Mouse (Mus musculus) stomach, postnatal 0 days (tissue): ENCODE measurements around the gene Mrnip. TPM values are rescaled to one million over a fixed set of nuclear protein-coding genes. Genes with fewer than 3 reads are reported as not detected.
A peak's percentile ranks its signal among the peaks of the same experiment; 100 is the strongest.

Source experiments
- ATAC-seq: fragments of 200-750 bp; cut with Nextera tagmentation; 2 replicates; pipeline ENCODE4 v1.8.0; 2017; ENCODE audit not compliant: low FRiP score, low TSS enrichment
- DNase-seq: peaks from one replicate; pipeline ENCODE4 v3.0.0-alpha.2; 2016; ENCODE audit warnings: low spot score
- H3K27ac ChIP-seq: fragments of 300-500 bp; sonication (generic); replicated peaks from 2 replicates; pipeline ENCODE4 v1.5.1; 2014; ENCODE audit warnings: mild to moderate bottlenecking, control low read depth
- H3K27me3 ChIP-seq: fragments of 300-500 bp; sonication (generic); 2 replicates; pipeline ENCODE4 v1.6.1; 2014; ENCODE audit warnings: low read length; ENCODE audit not compliant: control insufficient read depth, insufficient read depth
- H3K36me3 ChIP-seq: fragments of 300-500 bp; sonication (generic); 2 replicates; pipeline ENCODE4 v1.6.1; 2014; ENCODE audit warnings: low read length, mixed read lengths; ENCODE audit not compliant: control insufficient read depth, insufficient read depth
- H3K4me1 ChIP-seq: fragments of 300-500 bp; sonication (generic); replicated peaks from 2 replicates; pipeline ENCODE4 v1.6.1; 2014; ENCODE audit warnings: antibody characterized with exemption; ENCODE audit not compliant: control insufficient read depth, insufficient read depth
- H3K4me2 ChIP-seq: fragments of 300-500 bp; sonication (generic); replicated peaks from 2 replicates; pipeline ENCODE4 v1.6.1; 2014; ENCODE audit warnings: low read depth, mild to moderate bottlenecking, control low read depth, moderate library complexity
- H3K4me3 ChIP-seq: fragments of 300-500 bp; sonication (generic); 2 replicates; pipeline ENCODE4 v1.5.1; 2014; ENCODE audit warnings: low read depth, low read length, control low read depth
- H3K9ac ChIP-seq: fragments of 300-500 bp; sonication (generic); 2 replicates; pipeline ENCODE4 v1.6.1; 2014; ENCODE audit warnings: mild to moderate bottlenecking, low read length, control low read depth, mixed read lengths
- H3K9me3 ChIP-seq: fragments of 300-500 bp; sonication (generic); 2 replicates; pipeline ENCODE4 v1.6.1; 2016; ENCODE audit warnings: low read length; ENCODE audit not compliant: control insufficient read depth
- CTCF ChIP-seq: IDR thresholded peaks from 2 replicates; pipeline ENCODE4 v1.5.1; 2016; ENCODE audit warnings: antibody characterized with exemption, low read depth, mild to moderate bottlenecking, moderate library complexity
- EP300 ChIP-seq: optimal IDR thresholded peaks from 2 replicates; pipeline ENCODE3; 2016; ENCODE audit warnings: antibody characterized with exemption
- WGBS: fragments of 180-500 bp; shearing (Covaris S2); extraction: QIAGEN DNeasy Blood & Tissue Kit; methylation state at CpG from one replicate; pipeline ENCODE4 v1.1.7; 2014; 5-methylcytosine and 5-hydroxymethylcytosine counted together
- polyA plus RNA-seq: library from polyadenylated mRNA; unstranded; fragments of >200 nt; fragmentation: Nextera tagmentation; extraction: Ambion mirVana; gene quantifications from 2 replicates; pipeline ENCODE4 v1.2.1, GENCODE M21; 2015

The Mrnip gene
- polyA plus RNA-seq, 1 experiment from 2014 or later, result 6.1 TPM

DNA sequence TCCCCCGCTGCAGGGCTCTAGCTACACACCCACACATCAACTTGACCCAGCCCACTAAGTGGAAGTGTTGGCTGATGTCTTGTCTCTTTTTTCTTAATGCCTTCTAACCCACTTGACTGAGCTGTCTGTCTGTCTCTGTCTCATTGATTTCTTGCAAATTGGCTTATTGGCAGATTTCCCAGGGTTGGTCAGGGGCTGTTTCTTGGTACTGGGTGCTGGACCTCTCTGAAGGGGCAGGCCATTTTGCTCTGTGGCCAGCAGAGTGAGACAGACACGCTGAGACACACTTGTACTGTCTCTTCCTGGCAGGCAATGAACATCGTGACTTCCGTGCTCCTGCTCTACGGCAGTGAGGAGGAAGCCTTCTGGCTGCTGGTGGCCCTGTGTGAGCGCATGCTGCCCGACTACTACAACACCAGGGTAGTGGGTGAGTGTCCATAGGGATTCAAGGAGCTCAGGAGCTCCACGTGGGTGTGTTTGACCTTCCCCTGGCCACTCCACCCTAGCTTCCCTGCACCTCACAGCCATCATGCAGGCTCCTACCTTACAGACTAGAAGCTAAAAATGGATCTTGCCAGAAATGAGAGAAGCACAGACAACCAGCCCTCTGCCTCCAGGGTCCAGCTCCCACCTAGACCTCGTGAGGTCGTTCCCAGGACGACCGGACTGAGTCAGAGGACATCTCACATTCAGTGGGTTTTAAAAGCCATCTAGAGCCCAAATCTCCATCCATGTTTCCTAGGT lies 19.3 kb upstream of the Mrnip start:
- Histone ChIP-seq H3K27ac (no peak overlapping the region), H3K9me3 (no peaks in the 10 kb centered on the region), H3K4me3 (no peak overlapping the region), H3K27me3 (no peaks in the 10 kb centered on the region), H3K4me2 (no peak overlapping the region), H3K36me3 (peaks cover 53% of the 10 kb centered on the region), H3K4me1 (no peaks in the 10 kb centered on the region), H3K9ac (no peak overlapping the region)
- no peak for DNase-seq
- ATAC-seq, result no peak
- 83% methylated on average over 12 of the region's 12 CpGs for WGBS
- peak; percentile 5; the same call in 1 of the 2 replicates for TF ChIP-seq CTCF
- no peak for TF ChIP-seq EP300

DNA sequence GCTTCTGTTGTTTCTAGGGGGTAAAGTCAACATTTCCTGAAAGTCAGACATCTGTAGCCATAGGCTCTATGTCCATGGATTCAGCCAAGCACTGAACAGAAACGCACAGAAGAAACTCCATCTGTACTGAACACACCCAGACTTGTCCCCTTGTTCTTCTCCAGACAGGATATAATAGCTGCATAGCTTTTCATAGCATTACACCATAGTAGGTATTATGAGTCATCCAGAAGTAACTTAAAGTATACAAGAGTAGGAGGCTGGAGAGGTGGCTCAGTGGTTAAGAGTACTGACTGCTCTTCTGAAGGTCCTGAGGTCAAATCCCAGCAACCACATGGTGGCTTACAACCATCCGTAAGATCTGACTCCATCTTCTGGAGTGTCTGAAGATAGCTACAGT lies 18.5 kb upstream of the Mrnip start:
- no peak for DNase-seq
- Histone ChIP-seq H3K27me3 (no peaks in the 10 kb centered on the region), H3K9ac (no peak overlapping the region), H3K27ac (no peak overlapping the region), H3K36me3 (peaks cover 49% of the 10 kb centered on the region), H3K4me2 (no peak overlapping the region), H3K9me3 (no peaks in the 10 kb centered on the region), H3K4me1 (no peaks in the 10 kb centered on the region), H3K4me3 (no peak overlapping the region)
- TF ChIP-seq EP300 (no peak), CTCF (no peak)
- 0 out of 2 replicates have a peak, but pooled peaks have one; percentile 38 for ATAC-seq
- 68% methylated on average over 2 of the region's 2 CpGs for WGBS

DNA sequence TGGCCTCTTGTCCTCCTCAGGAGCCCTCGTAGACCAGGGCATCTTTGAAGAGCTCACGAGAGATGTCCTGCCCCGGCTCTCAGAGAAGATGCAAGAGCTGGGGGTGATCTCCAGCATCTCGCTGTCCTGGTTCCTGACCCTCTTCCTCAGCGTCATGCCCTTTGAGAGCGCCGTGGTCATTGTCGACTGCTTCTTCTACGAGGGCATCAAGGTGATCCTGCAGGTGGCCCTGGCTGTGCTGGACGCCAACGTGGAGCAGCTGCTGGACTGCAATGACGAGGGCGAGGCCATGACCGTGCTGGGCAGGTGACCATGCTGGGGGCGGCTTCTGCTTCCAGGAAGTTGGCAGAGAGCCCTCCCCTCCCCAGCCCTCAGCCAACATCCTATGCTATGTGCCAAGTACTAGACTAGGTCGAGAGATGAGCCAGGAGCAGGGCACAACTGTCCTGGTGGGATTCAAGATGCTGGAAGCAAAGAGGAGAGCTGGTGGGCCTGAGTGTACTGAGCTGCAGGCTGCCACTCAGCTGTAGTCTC lies 17.5 kb upstream of the Mrnip start:
- Histone ChIP-seq H3K36me3 (peaks cover 47% of the 10 kb centered on the region), H3K4me2 (no peak overlapping the region), H3K9ac (no peak overlapping the region), H3K4me1 (no peaks in the 10 kb centered on the region), H3K27ac (no peak overlapping the region), H3K4me3 (no peak overlapping the region), H3K27me3 (no peaks in the 10 kb centered on the region), H3K9me3 (no peaks in the 10 kb centered on the region)
- 84% methylated on average over 16 of the region's 16 CpGs for WGBS
- TF ChIP-seq CTCF, result no peak
- TF ChIP-seq EP300, result no peak
- no peak for DNase-seq
- ATAC-seq, result no peak

DNA sequence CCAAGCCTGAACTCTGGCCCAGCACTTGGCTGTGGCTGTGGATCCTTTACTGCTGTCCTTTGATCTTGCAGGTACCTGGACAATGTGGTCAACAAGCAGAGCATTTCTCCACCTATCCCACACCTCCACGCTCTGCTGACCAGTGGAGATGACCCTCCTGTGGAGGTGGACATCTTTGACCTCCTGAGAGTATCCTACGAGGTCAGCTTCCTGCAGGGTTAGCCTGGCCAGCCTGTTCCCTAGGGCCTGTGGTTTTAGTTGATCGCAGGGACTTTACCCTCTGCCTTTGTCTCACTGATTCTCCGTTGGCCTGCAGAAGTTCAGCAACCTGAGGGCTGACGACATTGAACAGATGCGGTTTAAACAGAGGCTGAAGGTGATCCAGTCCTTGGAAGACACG lies 15.9 kb upstream of the Mrnip start:
- Histone ChIP-seq H3K9me3 (no peaks in the 10 kb centered on the region), H3K4me3 (no peak overlapping the region), H3K27me3 (no peaks in the 10 kb centered on the region), H3K4me2 (no peak overlapping the region), H3K4me1 (no peaks in the 10 kb centered on the region), H3K27ac (no peak overlapping the region), H3K9ac (no peak overlapping the region), H3K36me3 (peaks cover 33% of the 10 kb centered on the region)
- WGBS, result 92% methylated on average over 7 of the region's 7 CpGs
- ATAC-seq (no peak), DNase-seq (no peak)
- TF ChIP-seq CTCF (no peak), EP300 (no peak)

DNA sequence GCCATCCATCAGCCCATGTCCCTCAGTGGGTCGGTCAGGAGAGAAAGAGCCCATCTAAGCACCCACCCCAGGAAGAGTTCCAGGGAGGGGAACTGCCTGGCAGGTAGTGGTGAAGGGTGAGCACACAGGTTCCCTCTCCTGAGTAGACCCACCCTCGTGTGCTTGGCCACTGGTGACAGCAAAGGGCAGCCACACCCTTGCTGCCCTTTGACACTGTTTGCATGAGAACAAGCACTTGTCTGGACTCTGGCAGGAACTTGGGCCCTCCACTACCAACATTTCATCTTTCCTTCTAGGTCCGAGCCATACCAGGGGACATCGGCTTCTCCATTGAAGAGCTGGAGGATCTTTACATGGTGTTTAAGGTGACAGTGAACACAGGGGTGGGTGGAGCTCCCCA lies 14.9 kb upstream of the Mrnip start:
- no peak overlapping the region for H3K4me2 ChIP-seq
- DNase-seq (peak; percentile 46), ATAC-seq (peak; percentile 75)
- 56% methylated on average over 4 of the region's 4 CpGs for WGBS
- H3K27me3 ChIP-seq, result no peaks in the 10 kb centered on the region
- H3K36me3 ChIP-seq, result peaks cover 40% of the 10 kb centered on the region
- H3K9ac ChIP-seq, result no peak overlapping the region
- no peaks in the 10 kb centered on the region for H3K9me3 ChIP-seq
- no peak overlapping the region for H3K4me3 ChIP-seq
- H3K4me1 ChIP-seq, result no peaks in the 10 kb centered on the region
- TF ChIP-seq EP300 (no peak), CTCF (no peak)
- no peak overlapping the region for H3K27ac ChIP-seq

DNA sequence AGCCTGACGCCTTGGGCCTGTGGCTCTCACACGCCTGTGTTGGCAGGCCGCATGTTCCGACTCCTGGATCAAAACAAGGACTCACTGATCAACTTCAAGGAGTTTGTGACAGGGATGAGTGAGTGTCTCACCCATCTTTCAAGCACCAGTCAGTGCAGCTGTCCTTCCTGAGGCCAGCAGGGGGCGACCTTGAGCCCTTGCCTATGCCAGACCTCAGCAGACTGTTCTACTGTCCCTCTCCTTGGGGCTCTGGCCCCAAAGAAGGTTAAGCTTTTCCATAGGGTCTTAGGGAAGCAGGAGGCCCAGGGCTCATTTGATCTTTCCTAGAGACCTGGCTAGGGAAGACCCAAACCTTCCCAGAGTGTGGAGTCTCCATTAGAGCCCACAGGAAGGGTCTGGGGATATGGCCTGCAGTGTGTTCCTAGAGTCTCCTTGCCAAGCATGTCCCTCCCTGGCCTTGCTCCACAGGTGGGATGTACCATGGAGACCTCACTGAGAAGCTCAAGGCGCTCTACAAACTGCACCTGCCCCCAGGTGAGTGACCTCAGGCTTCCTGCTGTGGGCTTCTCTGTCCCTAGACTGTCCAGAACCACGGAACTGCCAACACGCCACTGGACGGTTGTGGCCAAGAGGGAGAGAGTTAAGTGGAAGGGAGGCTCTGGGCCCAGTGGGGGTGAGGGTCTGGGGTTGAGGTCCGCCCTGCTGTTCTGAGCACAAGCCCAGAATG lies 12.5 kb upstream of the Mrnip start:
- Histone ChIP-seq H3K36me3 (peaks cover 40% of the 10 kb centered on the region), H3K9ac (no peak overlapping the region), H3K4me3 (no peak overlapping the region), H3K27me3 (no peaks in the 10 kb centered on the region), H3K4me1 (no peaks in the 10 kb centered on the region), H3K27ac (0 out of 2 replicates have a peak overlapping the region, but pooled peaks have one; percentile 18), H3K9me3 (no peaks in the 10 kb centered on the region), H3K4me2 (no peak overlapping the region)
- ATAC-seq, result peak; percentile 41; the same call in 1 of the 2 replicates
- WGBS, result 61% methylated on average over 10 of the region's 10 CpGs
- TF ChIP-seq EP300 (no peak), CTCF (peak; percentile 96)
- DNase-seq, result peak; percentile 72
